Mouse (Mus musculus) Muller cell, postnatal 12 days (primary cell): ENCODE results near the gene Frmd4b.

ENCODE experiments used
- DNase-seq: peaks from one replicate; pipeline ENCODE4 v3.0.0-alpha.2; 2015; ENCODE audit errors: inconsistent ontology term

Gene Frmd4b

DNA sequence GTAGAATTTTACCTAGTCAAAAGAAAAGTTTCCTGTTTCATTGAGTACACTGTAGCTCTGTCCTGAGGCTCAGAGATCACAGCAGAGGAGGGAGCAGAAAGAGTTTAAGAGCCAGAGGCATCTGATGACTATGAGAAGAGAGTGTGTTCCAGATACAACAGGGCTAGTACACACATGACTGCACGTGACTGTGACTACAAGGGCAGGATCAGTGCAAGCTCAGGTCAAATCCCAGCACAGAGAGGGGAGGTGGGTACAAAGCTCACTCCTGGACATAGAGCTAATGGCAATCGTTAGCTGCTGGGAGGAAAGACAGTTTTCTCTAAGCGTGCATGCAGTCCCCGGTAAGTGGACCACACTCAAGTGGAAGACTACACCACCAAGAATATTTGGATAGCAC, 37.6 kb downstream of the Frmd4b start:
- DNase-seq: no peak

GRCm38 (mm10) chr6:97578210-97578609, 39.1 kb downstream of the Frmd4b start:
- DNase-seq: no peak

GRCm38 (mm10) chr6:97577349-97577748, 40.0 kb downstream of the Frmd4b start:
- no peak for DNase-seq

DNA sequence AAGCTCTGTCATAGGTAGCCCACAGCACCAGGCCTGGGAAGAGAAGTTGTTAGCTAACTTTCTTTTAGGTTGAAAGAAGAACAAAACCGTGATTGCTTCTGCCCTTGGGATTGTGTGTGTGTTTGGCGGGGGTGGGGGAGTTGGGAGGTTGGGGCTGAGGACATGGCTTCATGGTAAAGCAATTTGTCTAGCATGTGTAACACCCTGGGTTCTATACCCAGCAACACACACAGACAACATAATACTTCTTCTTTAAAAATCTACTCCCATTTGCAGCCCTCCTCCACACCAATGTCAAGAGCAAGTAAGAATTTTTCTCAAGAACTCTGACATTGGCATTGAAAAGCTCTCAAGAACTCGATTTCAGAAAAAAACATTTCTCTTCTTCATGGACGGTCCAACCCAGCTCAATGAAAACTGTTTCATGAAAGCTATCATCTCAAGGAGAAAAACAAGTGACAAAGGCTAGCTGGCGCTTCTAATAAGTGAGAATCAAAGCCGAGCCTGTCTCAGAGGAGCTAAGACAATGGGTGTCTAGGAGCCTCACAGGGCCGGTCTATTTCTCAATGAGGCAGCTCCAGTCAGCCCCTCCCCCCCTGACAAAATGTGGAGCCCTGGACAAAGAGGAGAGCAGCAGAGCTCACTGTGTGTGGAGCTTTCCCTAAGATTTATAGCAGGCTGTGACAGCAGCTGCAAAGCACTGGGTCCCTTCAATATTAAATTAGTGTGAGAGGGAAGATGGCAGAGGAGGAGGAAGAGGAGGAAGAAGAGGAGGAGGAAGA, 40.6 kb downstream of the Frmd4b start:
- peak; percentile 40 for DNase-seq

DNA sequence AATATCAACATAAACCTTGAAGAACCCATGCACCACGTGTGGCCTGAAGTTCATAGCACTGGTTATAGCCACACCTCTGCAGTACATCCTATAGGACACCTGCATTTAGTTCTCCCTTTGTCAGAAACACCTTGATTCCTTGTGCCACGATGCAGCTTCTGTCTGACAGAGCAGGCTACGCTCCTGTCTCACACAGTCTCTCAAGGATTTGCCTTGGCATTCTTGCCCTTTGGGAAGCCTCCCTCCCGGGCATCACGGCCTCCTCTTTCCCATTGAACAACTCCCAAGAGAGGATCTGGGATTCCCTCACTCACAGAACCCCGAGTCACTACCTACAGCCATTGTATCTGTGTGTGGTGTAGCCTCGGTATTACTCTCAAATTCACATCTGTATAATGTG, 41.2 kb downstream of the Frmd4b start:
- no peak for DNase-seq

DNA sequence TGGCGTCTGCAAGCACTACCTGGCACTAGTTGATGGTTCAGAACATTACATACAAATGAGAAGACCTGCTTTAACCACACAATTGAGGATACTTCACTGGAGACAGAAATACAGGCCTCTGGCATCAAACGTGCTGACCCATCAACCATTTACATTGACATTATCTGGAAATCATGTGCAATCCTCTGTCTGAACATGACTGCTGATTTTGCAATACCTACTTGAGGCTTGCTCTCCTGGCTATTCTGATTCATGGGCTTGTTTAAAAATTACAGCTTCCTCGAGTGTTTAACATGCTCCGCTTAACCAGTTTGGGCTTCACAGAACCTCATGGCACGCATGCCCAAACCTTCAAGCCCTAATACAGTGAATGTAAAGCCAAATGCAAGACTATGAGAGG, 42.4 kb downstream of the Frmd4b start:
- DNase-seq: no peak

DNA sequence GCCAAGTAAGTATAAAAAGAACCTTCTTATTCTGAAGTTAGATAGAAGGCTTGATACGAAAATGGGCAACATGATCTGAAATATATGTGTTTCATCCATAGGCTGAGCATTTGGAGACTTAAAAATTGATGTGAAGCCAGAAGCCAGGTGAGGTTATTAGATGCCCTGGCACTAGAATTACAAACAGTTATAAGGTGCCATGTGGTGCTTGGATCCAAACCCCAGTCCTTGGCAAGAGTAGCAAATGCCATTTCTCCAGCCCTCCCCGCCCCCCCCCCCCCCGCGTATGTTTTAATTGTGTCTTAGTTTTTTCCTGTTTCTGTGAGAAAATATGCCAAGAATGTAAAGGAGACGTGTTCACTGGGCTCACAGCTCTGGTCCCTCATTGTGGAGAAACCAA, 45.1 kb downstream of the Frmd4b start:
- DNase-seq: no peak

- no peak for DNase-seq
These were observed 48.8 kb downstream of the Frmd4b start for GRCm38 (mm10) chr6:97568538-97568937.

DNA sequence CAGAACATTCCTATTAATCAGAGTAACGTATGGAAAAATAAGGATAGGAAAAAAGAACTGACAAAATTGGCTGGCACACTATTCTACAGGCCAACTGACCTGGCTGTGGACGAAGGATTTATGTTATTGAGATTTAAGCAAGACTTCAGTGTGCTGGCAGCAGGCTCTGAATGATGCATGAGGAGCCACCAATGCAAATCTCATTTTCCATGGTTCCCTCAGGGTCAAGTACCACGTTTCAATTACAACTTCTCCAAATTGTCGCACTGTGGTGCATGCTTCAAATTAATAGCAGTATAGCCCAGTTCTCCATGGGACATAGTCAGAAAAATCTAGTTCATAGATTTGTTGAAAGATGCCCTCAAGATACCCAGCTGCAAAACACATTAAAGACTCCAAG, 50.6 kb downstream of the Frmd4b start:
- no peak for DNase-seq

GRCm38 (mm10) chr6:97557147-97557546, 60.2 kb downstream of the Frmd4b start:
- peak; percentile 55 for DNase-seq

DNA sequence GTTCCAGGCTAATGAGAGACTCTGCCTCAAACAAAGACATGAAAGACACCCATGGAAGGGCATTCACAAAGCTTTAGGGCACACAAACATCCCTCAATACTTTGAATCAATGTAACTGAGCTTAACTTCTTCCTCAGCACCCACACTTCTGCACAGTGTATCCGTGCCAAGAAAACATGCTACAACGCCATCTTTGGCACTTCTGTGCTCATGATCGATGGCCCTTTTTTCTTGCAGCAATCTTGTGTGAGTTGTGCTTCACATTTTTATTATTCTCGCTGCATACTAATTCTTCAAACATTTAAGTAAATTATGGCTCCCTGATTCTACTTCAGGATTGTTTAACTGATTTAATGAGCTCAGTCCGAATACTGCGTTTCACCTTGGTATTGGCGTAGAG, 61.7 kb downstream of the Frmd4b start:
- DNase-seq: no peak

DNA sequence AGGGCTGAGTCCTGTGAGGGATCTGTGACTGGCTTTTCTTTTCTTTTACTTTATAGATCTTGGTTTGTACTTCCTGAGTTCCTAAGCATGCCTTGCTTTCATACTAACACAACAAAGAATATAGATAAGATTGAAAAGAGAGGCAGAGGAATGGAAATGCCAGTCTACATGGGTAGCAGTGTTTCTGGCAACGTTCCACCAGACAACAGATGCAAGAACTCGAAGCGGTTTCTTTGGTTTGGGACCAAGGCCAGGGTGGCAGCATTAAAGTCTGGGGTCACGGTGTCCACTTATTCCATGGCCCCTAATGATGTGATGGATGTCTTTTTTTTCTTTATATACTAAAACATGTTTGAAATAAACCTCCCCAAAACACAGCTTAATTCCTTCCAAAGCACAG, 63.9 kb downstream of the Frmd4b start:
- DNase-seq: no peak

- no peak for DNase-seq
These were observed 64.8 kb downstream of the Frmd4b start for GRCm38 (mm10) chr6:97552573-97552972.

GRCm38 (mm10) chr6:97551884-97552283, 65.5 kb downstream of the Frmd4b start:
- no peak for DNase-seq

- no peak for DNase-seq
These were observed 66.2 kb downstream of the Frmd4b start for GRCm38 (mm10) chr6:97551161-97551560.

GRCm38 (mm10) chr6:97540458-97540857, 76.9 kb downstream of the Frmd4b start:
- DNase-seq: no peak

DNA sequence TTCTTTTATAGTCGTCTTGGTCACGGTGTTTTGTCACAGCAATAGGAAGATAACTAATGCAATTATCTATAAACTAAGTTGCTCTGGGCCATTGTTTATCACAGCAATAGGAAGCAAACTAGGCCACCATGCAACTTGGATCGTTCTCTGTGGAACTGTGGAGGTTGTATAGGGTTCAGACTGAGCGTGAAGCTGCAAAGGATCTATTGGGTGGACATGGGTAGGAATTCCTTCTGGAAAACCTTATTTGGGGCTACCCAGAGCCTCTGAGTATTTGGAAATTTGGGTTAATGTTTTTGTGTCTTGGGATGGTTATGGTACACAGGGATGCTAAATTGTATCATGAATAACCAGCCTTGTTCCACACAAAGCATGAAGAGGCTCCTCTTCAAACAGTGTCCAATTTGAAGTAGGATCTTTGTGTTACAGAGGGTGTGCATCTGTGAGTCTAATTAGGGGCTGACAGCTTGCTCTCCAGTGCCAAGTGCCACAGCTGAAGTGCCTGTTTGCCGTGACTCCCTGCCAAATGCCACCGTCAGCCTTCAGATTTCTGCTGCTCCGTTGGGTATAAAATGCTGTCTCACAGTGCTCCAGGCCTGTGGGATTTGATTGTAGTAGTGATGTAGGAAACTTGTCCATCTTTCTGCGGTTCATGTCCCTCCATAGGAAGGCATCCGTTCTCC, 81.4 kb downstream of the Frmd4b start:
- peak; percentile 91 for DNase-seq

DNA sequence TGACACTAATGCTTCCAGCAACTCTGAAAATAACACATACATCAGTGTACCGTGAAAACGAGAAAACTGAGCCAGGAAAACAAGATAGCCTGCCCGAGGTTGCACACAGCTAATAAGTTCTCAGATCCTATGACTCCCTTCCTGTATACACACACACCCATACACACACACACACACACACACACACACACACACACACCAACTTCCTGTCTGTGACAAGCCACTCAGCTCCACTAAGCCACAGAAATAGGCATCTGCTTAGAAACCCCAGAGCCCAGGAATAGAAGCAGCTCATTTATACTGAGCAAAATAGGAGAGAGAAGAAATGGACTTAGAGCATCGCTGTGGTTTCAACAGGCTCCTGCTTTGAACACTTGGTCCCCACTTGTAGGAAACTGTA, 86.3 kb downstream of the Frmd4b start:
- DNase-seq: no peak

DNA sequence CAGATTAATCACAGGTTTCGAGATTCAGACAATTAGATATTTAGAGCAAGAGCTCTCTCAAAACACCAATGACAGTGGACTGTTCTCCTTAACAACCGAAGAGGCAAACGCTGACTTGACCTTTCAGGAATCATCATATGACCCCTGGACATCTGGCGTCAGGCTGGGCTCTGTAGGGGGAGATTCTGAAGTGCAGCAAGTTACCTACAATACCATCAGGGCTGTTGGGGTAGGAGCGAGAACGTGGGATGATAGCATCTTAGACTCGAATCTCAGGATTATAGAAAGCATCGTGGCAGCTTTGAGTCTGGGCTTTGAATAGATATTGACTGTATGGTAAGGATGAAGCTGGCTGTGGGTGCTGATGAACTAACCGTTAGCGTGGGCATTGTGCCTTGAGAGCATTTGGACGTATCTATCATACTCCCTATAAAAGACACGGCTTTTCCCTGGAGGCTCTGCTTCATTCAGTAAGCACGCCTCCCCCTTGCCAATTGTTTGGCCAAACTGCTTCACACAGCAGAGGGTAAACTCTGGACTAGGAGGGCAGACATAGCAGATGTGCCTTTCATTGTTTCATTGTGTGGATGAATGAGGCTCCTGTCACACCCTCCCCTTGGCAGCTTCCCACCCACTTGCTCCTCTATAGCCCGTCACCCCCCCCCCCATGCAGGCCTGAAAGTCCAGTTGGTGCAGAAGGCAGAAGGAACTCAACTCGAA, 88.2 kb downstream of the Frmd4b start:
- DNase-seq: peak; percentile 64

DNA sequence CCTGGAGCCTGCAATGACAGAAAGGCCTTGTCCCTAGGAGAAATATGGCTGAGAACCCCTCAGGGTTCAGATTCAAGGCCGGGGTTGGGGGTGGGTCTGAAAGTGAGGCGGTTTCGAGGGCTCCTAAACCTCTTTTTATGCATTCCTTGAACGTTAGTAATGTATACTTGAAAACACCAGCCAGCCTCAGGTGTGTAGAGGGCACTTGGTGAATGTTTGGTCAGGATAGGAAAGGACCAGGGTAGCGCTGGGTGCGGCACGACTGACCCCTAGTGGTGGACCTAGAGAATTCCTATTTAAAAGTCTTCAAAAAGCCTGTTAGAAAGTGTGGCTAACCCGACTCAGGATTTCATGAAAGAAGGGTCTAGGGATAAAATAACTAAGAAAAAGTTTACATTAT, 91.2 kb downstream of the Frmd4b start:
- peak; percentile 56 for DNase-seq

GRCm38 (mm10) chr6:97523118-97523517, 94.2 kb downstream of the Frmd4b start:
- peak; percentile 70 for DNase-seq

DNA sequence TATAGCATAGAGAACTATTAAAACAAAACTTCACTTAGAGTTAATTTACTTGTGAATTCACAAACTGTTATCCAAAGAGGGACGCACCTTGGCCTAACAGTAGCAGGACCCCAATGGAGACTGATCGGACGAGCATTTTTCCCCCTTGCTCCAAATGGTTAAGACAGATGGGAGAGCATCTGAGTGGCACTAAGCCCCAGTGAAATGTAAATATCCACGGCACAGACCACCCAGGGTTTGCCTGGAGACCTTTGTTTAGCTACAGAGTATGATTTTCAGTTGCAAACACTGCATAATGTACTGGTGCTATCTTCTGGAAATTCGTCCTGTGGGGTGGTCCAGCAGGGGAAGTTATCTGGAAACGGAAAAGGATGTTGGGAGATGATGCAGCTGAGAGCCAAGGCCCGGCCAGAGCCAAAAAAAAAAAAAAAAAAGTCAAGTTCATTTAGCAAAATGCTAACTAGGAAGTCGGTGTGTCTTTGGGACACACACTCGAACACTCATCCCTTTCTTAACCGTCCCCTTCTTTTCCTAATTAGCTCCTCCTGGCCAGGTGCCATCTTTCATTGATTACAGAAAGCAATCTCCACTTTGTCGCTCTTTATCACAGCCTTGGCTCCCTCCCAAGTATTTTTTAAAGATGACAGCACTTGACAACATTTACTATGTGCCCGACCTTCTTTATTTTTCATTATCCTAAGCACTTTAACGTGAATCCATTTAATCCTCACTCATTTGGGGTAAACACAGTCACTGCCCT, 95.9 kb downstream of the Frmd4b start:
- no peak for DNase-seq
